Comparison of ENCODE assay signal across 25 mouse cellular contexts in the genomic region with DNA sequence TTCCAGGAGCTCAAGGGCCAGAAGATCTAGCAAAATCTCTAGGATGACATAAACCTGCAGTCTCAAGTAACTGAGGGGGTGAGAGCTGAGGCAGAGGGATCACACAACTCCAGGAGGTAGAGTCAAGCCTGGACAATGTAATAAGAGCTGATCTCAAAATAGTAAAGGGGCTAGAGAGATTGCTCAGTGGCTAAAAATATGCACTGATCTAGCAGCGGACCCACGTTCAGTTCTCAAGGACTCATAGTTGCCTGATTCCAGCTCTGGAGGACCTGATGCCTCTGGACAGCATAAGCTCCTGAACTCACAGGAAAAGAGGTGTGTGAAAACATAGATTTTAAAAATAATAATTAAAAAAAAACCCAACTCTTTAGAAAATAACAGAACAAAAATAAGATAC.
A peak's percentile ranks its signal among the peaks of the same experiment; 100 is the strongest.
DNase-seq lines count a peak whose midpoint lies in the region; ATAC-seq lines count a peak whose summit lies in the region.
"Had no signal": no experiment of that assay in that cellular context is flagged by ENCODE, and none has a peak within 500 bp of the region (broad histone marks: within the 10 kb centered on the region; RNA-seq: fewer than 3 reads in every experiment).

No protein-coding gene starts in this region.

- H3K4me1 ChIP-seq in embryonic facial prominence, embryonic 13.5 days: peaks cover 53% of the 10 kb centered on the region
- peaks cover 11% of the 10 kb centered on the region for H3K4me1 ChIP-seq in embryonic facial prominence, embryonic 10.5 days
- H3K4me1 ChIP-seq in heart, embryonic 10.5 days: peaks cover 6% of the 10 kb centered on the region; the same call in 1 of the 2 replicates
- H3K4me1 ChIP-seq in heart, embryonic 13.5 days: peaks cover 19% of the 10 kb centered on the region
- H3K4me1 ChIP-seq: liver, embryonic 12.5 days; stomach, embryonic 15.5 days had no signal

- no peak for DNase-seq in embryonic facial prominence, embryonic 10.5 days (ENCODE audit: low spot score)
- DNase-seq in heart, embryonic 10.5 days (ENCODE audit: low spot score): no peak
- DNase-seq in heart, postnatal 25 days (ENCODE audit: low spot score): no peak
- peak; percentile 38 for DNase-seq in skeletal muscle tissue, adult 2 months (ENCODE audit: low read depth, low spot score)
- DNase-seq in right cerebral cortex, adult 18-20 months: no peak
- DNase-seq: adrenal gland, adult 8-10 months; cerebellum, adult 8-10 months; cerebellum, postnatal 25 days; kidney, adult 18-20 months; kidney, postnatal 36 days; left cerebral cortex, postnatal 4 days; liver, postnatal 0 days; lung, postnatal 36 days had no signal

- intact Hi-C loops in heart, postnatal 25 days (cut with DNase I): no loop called here

- 90% methylated on average over 2 of the region's 2 CpGs for WGBS in embryonic facial prominence, embryonic 13.5 days
- WGBS in embryonic facial prominence, embryonic 10.5 days: 83% methylated on average over 2 of the region's 2 CpGs
- 31% methylated on average over 2 of the region's 2 CpGs for WGBS in heart, embryonic 10.5 days
- WGBS in heart, embryonic 13.5 days: 27% methylated on average over 2 of the region's 2 CpGs

- H3K36me3 ChIP-seq in embryonic facial prominence, embryonic 13.5 days: no peaks in the 10 kb centered on the region
- no peaks in the 10 kb centered on the region for H3K36me3 ChIP-seq in embryonic facial prominence, embryonic 10.5 days (replicated peaks)
- no peaks in the 10 kb centered on the region for H3K36me3 ChIP-seq in heart, embryonic 10.5 days
- H3K36me3 ChIP-seq in heart, embryonic 13.5 days: no peaks in the 10 kb centered on the region
- H3K36me3 ChIP-seq: forebrain, embryonic 10.5 days; forebrain, embryonic 15.5 days; liver, embryonic 12.5 days; midbrain, embryonic 13.5 days; neural tube, embryonic 13.5 days; stomach, embryonic 15.5 days had no signal

- ATAC-seq in embryonic facial prominence, embryonic 13.5 days (ENCODE audit: insufficient number of reproducible peaks, insufficient read depth, low FRiP score, low TSS enrichment, low read depth): no peak
- no peak for ATAC-seq in heart, embryonic 13.5 days (ENCODE audit: extremely low read depth, insufficient number of reproducible peaks, low FRiP score, low TSS enrichment)
- ATAC-seq: activated CD4-positive, CD25-positive, alpha-beta regulatory T cell, adult 4 months; forebrain, embryonic 15.5 days; hindbrain, embryonic 16.5 days; liver, embryonic 12.5 days; liver, postnatal 0 days; midbrain, embryonic 13.5 days had no signal

- H3K27me3 ChIP-seq in embryonic facial prominence, embryonic 13.5 days: no peaks in the 10 kb centered on the region
- no peaks in the 10 kb centered on the region for H3K27me3 ChIP-seq in embryonic facial prominence, embryonic 10.5 days (replicated peaks; ENCODE audit: low read depth, poor library complexity, severe bottlenecking)
- H3K27me3 ChIP-seq in heart, embryonic 10.5 days (ENCODE audit: insufficient read depth, poor library complexity, severe bottlenecking): no peaks in the 10 kb centered on the region
- H3K27me3 ChIP-seq in heart, embryonic 13.5 days (replicated peaks): no peaks in the 10 kb centered on the region
- H3K27me3 ChIP-seq: CH12.LX; forebrain, embryonic 15.5 days; liver, embryonic 12.5 days; neural tube, embryonic 13.5 days; stomach, embryonic 15.5 days had no signal

- H3K9ac ChIP-seq in embryonic facial prominence, embryonic 13.5 days: no peak overlapping the region
- H3K9ac ChIP-seq in heart, embryonic 13.5 days: no peak overlapping the region
- H3K9ac ChIP-seq: forebrain, embryonic 15.5 days; liver, embryonic 12.5 days; liver, postnatal 0 days; midbrain, embryonic 13.5 days; neural tube, embryonic 13.5 days; stomach, embryonic 15.5 days had no signal

- H3K9me3 ChIP-seq in embryonic facial prominence, embryonic 13.5 days: no peaks in the 10 kb centered on the region
- H3K9me3 ChIP-seq in embryonic facial prominence, embryonic 10.5 days: no peaks in the 10 kb centered on the region
- H3K9me3 ChIP-seq in heart, embryonic 10.5 days: no peaks in the 10 kb centered on the region
- no peaks in the 10 kb centered on the region for H3K9me3 ChIP-seq in heart, embryonic 13.5 days
- H3K9me3 ChIP-seq: forebrain, embryonic 10.5 days; forebrain, embryonic 15.5 days; liver, embryonic 12.5 days; midbrain, embryonic 13.5 days; neural tube, embryonic 13.5 days; stomach, embryonic 15.5 days had no signal

- peak overlapping the region; percentile 86 for H3K27ac ChIP-seq in embryonic facial prominence, embryonic 13.5 days
- H3K27ac ChIP-seq in embryonic facial prominence, embryonic 10.5 days (replicated peaks): no peak overlapping the region
- peak overlapping the region; percentile 22; the same call in 1 of the 2 replicates for H3K27ac ChIP-seq in heart, embryonic 10.5 days
- peak overlapping the region; percentile 68 for H3K27ac ChIP-seq in heart, embryonic 13.5 days (replicated peaks)
- H3K27ac ChIP-seq: forebrain, embryonic 10.5 days; forebrain, embryonic 15.5 days; layer of hippocampus, adult 2 months; liver, embryonic 12.5 days; stomach, embryonic 15.5 days had no signal

- no peak overlapping the region for H3K4me2 ChIP-seq in embryonic facial prominence, embryonic 13.5 days
- H3K4me2 ChIP-seq in heart, embryonic 13.5 days: no peak overlapping the region
- H3K4me2 ChIP-seq: forebrain, embryonic 15.5 days; liver, embryonic 12.5 days; neural tube, embryonic 13.5 days; stomach, embryonic 15.5 days had no signal

- H3K4me3 ChIP-seq in embryonic facial prominence, embryonic 13.5 days: no peak overlapping the region
- H3K4me3 ChIP-seq in embryonic facial prominence, embryonic 10.5 days: no peak overlapping the region
- H3K4me3 ChIP-seq in heart, embryonic 10.5 days: no peak overlapping the region
- no peak overlapping the region for H3K4me3 ChIP-seq in heart, embryonic 13.5 days
- H3K4me3 ChIP-seq: forebrain, embryonic 10.5 days; forebrain, embryonic 15.5 days; layer of hippocampus, adult 2 months; liver, embryonic 12.5 days; midbrain, embryonic 13.5 days; neural tube, embryonic 13.5 days; stomach, embryonic 15.5 days had no signal
